25 mouse cellular contexts compared by ENCODE assay signal in the genomic region with DNA sequence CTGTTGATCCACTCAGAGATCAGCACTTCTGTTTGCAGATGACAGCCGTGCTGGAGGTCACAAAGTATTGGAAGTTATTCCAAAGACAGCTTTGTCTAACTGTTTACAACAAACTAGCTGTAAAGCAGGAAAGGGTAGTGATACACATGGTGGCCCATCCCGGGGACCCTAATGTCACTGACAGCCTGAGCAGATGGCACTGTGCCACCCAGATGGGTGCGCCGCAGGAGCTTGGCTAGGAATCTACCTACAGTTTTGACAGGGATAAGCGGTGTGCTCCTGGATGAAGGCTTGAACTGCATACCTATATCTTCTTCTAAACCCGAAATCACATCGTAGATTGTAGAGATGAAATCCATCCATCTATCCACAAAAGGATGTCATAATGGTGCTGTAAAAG. TPM values are rescaled to one million over a fixed set of nuclear protein-coding genes. Genes with fewer than 3 reads are reported as not detected.
DNase-seq lines count a peak whose midpoint lies in the region; ATAC-seq and TF ChIP-seq lines count a peak whose summit lies in the region.
"Had no signal": no experiment of that assay in that cellular context is flagged by ENCODE, and none has a peak within 500 bp of the region (broad histone marks: within the 10 kb centered on the region; RNA-seq: fewer than 3 reads in every experiment).

No protein-coding gene starts in this region.

- no peak overlapping the region for H3K4me3 ChIP-seq in layer of hippocampus, adult 2 months
- H3K4me3 ChIP-seq: forebrain, embryonic 10.5 days; heart, embryonic 15.5 days; limb, embryonic 10.5 days; liver, embryonic 15.5 days; midbrain, embryonic 10.5 days; neural tube, embryonic 15.5 days; stomach, embryonic 15.5 days had no signal

- TF ChIP-seq CTCF in layer of hippocampus, adult 2 months (conservative IDR thresholded peaks at IDR 0.05) = no peak

- DNase-seq in layer of hippocampus, adult 2 months (ENCODE audit: low spot score in 2 of 2) = no peak
- no peak for DNase-seq in layer of hippocampus, postnatal 25 days (ENCODE audit: extremely low spot score in 1 of 2, low spot score in 1 of 2)
- peak; percentile 89 for DNase-seq in cerebellum, adult 18-20 months
- DNase-seq in cerebellum, postnatal 14 days = peak; percentile 96 to 97
- DNase-seq in kidney, postnatal 36 days = no peak
- DNase-seq in kidney, postnatal 25 days = no peak
- DNase-seq: B cell, adult 2 months; forebrain, postnatal 0 days; gastrocnemius, postnatal 36 days; heart, postnatal 36 days; kidney, adult 11 months; liver; right cerebral cortex, adult 18-20 months; right cerebral cortex, postnatal 4 days; thymus, postnatal 36 days had no signal

- H3K27ac ChIP-seq in layer of hippocampus, adult 2 months = peak overlapping the region; percentile 89
- H3K27ac ChIP-seq: forebrain, embryonic 10.5 days; heart, embryonic 15.5 days; limb, embryonic 10.5 days; liver, embryonic 15.5 days; macrophage; midbrain, embryonic 10.5 days; neural tube, embryonic 15.5 days; stomach, embryonic 15.5 days had no signal

- ATAC-seq in cerebellum, adult (ENCODE audit: insufficient number of reproducible peaks, low FRiP score, low TSS enrichment) = peak; percentile 72
- ATAC-seq: forebrain, postnatal 0 days; Patski had no signal

RNA-seq across cellular contexts. Expression of a gene that starts 29.4 kb away (rescaled TPM):
- total RNA-seq in layer of hippocampus, adult 2 months (2021) = 10 to 100 TPM; 18.3 to 23.4 TPM
- total RNA-seq in layer of hippocampus, postnatal 25 days (2021) = 10 to 100 TPM; 19.1 to 20.3 TPM

Comparison
In these comparisons a context has a peak if more than half of its experiments do, and no peak if none do; other contexts are left out.
1. DNase-seq: peak in cerebellum, adult 18-20 months (2 of 2) and cerebellum, postnatal 14 days (2 of 2); none in layer of hippocampus, adult 2 months (0 of 2), layer of hippocampus, postnatal 25 days (0 of 2), kidney, postnatal 36 days (0 of 2) and kidney, postnatal 25 days (0 of 2).